Mouse (Mus musculus): ENCODE data around the gene Gm49510.

- TF ChIP-seq CTCF (IDR thresholded peaks at IDR 0.05; ENCODE audit: low read depth, low read length), result no peak
- TF ChIP-seq GATA1 (IDR thresholded peaks at IDR 0.05; ENCODE audit: borderline replicate concordance, low read length), result no peak
- TF ChIP-seq POLR2AphosphoS5 (IDR thresholded peaks at IDR 0.05; ENCODE audit: insufficient replicate concordance, low read depth, low read length), result no peak
- no peak for TF ChIP-seq TAL1 (conservative IDR thresholded peaks at IDR 0.05; ENCODE audit: low read depth, low read length)
- no peak for TF ChIP-seq GATA2 (IDR thresholded peaks at IDR 0.05; ENCODE audit: borderline replicate concordance, low read depth, low read length)
These were observed 24.5 kb upstream of the Gm49510 start for GRCm38 (mm10) chr15:78874989-78875388.

Data from G1E (cell line).